ENCODE assay signal across 25 mouse cellular contexts in the genomic region with DNA sequence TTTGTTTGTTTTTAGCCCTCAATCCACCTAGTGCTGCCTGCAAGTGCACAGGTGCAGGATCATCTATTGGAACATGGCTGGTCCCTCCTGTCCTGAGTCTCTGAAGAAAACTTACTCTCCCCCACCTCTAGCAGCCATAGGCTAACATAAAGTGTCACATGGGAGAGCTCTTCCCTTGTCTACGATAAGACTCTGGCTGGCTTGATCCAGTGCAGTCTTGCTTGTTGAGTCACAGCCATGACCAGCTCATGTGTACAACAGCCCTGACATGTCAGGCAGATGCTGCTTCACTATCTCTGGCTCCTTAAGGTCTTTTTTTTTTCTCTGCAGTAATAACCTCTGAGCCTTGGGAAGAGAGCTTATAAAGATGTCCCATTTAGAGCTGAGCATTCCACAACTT.
DNase-seq lines count a peak whose midpoint lies in the region; ATAC-seq and TF ChIP-seq lines count a peak whose summit lies in the region.
"Had no signal": no experiment of that assay in that cellular context is flagged by ENCODE, and none has a peak within 500 bp of the region (broad histone marks: within the 10 kb centered on the region; RNA-seq: fewer than 3 reads in every experiment).

No protein-coding gene starts in this region.

- TF ChIP-seq CTCF in MEL (IDR thresholded peaks at IDR 0.05 in 2 of 3, conservative IDR thresholded peaks at IDR 0.05 in 1 of 3; ENCODE audit: control insufficient read depth in 1 of 3, insufficient read depth in 1 of 3, low read depth in 2 of 3, low read length in 3 of 3, poor library complexity in 1 of 3, severe bottlenecking in 1 of 3) = no peak

- no peaks in the 10 kb centered on the region for H3K79me2 ChIP-seq in MEL (ENCODE audit: control insufficient read depth, insufficient read depth, low read length, poor library complexity)

- peaks cover 21 to 30% of the 10 kb centered on the region in 2 experiments for H3K4me1 ChIP-seq in MEL (ENCODE audit: control insufficient read depth in 1 of 2, insufficient read depth in 2 of 2, low read length in 2 of 2)
- H3K4me1 ChIP-seq: forebrain, embryonic 12.5 days; limb, embryonic 12.5 days; lung, embryonic 15.5 days; midbrain, embryonic 12.5 days; neural tube, embryonic 13.5 days had no signal

- DNase-seq in adrenal gland, postnatal 14 days = peak; percentile 14
- DNase-seq in adrenal gland, adult 18-20 months (ENCODE audit: low spot score in 2 of 2) = no peak
- DNase-seq in CD4-positive, CD25-positive, alpha-beta regulatory T cell, adult 2 months (ENCODE audit: low read depth, low spot score) = peak; percentile 16
- peak; percentile 57 for DNase-seq in MEL (ENCODE audit: low read depth, low spot score)
- DNase-seq in thymus, adult 18-20 months = no peak
- DNase-seq in left cerebral cortex, postnatal 25 days (ENCODE audit: low spot score in 2 of 2) = no peak
- DNase-seq: cerebellum, adult 2 months; cerebellum, postnatal 14 days; gastrocnemius, postnatal 10 days; kidney, adult 8-10 months; kidney, postnatal 14 days; layer of hippocampus, adult 9-11 months; right cerebral cortex, postnatal 4 days had no signal

- no peak overlapping the region for H3K4me3 ChIP-seq in MEL (ENCODE audit: control insufficient read depth in 1 of 2, insufficient read depth in 1 of 2, low read depth in 2 of 2, low read length in 2 of 2)
- H3K4me3 ChIP-seq: erythroblast, embryonic 14.5 days; forebrain, embryonic 12.5 days; limb, embryonic 12.5 days; liver, embryonic 15.5 days; lung, embryonic 15.5 days; midbrain, embryonic 12.5 days; myocyte; neural tube, embryonic 13.5 days had no signal

- intact Hi-C loops in left cerebral cortex, postnatal 25 days (cut with DNase I) = no loop called here

- no peak overlapping the region for H3K9ac ChIP-seq in MEL (ENCODE audit: control insufficient read depth, low read depth, low read length, poor library complexity, severe bottlenecking)
- H3K9ac ChIP-seq: forebrain, embryonic 12.5 days; limb, embryonic 12.5 days; liver, embryonic 15.5 days; lung, embryonic 15.5 days; midbrain, embryonic 12.5 days; neural tube, embryonic 13.5 days had no signal

- H3K27ac ChIP-seq in MEL (ENCODE audit: control insufficient read depth, low read depth, low read length) = no peak overlapping the region
- H3K27ac ChIP-seq: forebrain, embryonic 12.5 days; limb, embryonic 12.5 days; liver, embryonic 15.5 days; lung, embryonic 15.5 days; midbrain, embryonic 12.5 days; neural tube, embryonic 13.5 days had no signal

- no peaks in the 10 kb centered on the region for H3K9me3 ChIP-seq in MEL (replicated peaks; ENCODE audit: insufficient read depth, low read length)
- H3K9me3 ChIP-seq: forebrain, embryonic 12.5 days; limb, embryonic 12.5 days; liver, embryonic 15.5 days; lung, embryonic 15.5 days; midbrain, embryonic 12.5 days; neural tube, embryonic 13.5 days had no signal

- no peak for TF ChIP-seq RAD21 in MEL (IDR thresholded peaks at IDR 0.05; ENCODE audit: low read depth, low read length)

- ATAC-seq in megakaryocyte progenitor cell, adult 5-6 weeks (replicated peaks; ENCODE audit: poor library complexity) = peak; percentile 31
- ATAC-seq: hindbrain, embryonic 16.5 days; intestine, embryonic 16.5 days had no signal

- no peak for TF ChIP-seq EP300 in MEL (IDR thresholded peaks at IDR 0.05; ENCODE audit: low read depth in 1 of 2, low read length in 2 of 2)

- H3K36me3 ChIP-seq in MEL (ENCODE audit: control insufficient read depth in 1 of 2, insufficient read depth in 2 of 2, low read length in 2 of 2) = peaks cover 0 to 29% of the 10 kb centered on the region in 2 experiments; a peak in 2 of 4 replicates
- H3K36me3 ChIP-seq: forebrain, embryonic 12.5 days; limb, embryonic 12.5 days; liver, embryonic 15.5 days; lung, embryonic 15.5 days; midbrain, embryonic 12.5 days; neural tube, embryonic 13.5 days had no signal

- TF ChIP-seq POLR2A in MEL (IDR thresholded peaks at IDR 0.05; ENCODE audit: control insufficient read depth in 1 of 2, insufficient read depth in 1 of 2, low read depth in 1 of 2, low read length in 2 of 2, poor library complexity in 1 of 2) = no peak

- H3K27me3 ChIP-seq in MEL (ENCODE audit: control insufficient read depth in 1 of 2, insufficient read depth in 2 of 2, low read length in 2 of 2) = 0 out of 4 replicates have a peak, but pooled peaks cover 0 to 1% of the 10 kb centered on the region in 2 experiments
- H3K27me3 ChIP-seq: CH12.LX; forebrain, embryonic 12.5 days; limb, embryonic 12.5 days; liver, embryonic 15.5 days; lung, embryonic 15.5 days; midbrain, embryonic 12.5 days; neural tube, embryonic 13.5 days had no signal

TF ChIP-seq in MEL, 35 proteins besides CTCF, POLR2A, EP300 and RAD21:
- TF ChIP-seq ZNF384 (IDR thresholded peaks at IDR 0.05; ENCODE audit: low read depth, low read length) (peak; percentile 17; the same call in 1 of the 2 replicates), POLR2AphosphoS5 (IDR thresholded peaks at IDR 0.05; ENCODE audit: borderline replicate concordance, low read depth, low read length) (no peak)

Comparison
In these comparisons a context has a peak if more than half of its experiments do, and no peak if none do; other contexts are left out.
1. DNase-seq: peak in adrenal gland, postnatal 14 days (single experiment), CD4-positive, CD25-positive, alpha-beta regulatory T cell, adult 2 months (single experiment) and MEL (single experiment); none in adrenal gland, adult 18-20 months (0 of 2), thymus, adult 18-20 months (0 of 2) and left cerebral cortex, postnatal 25 days (0 of 2).